Mouse (Mus musculus): Measurements from ENCODE around the gene Dytn.
"Not testable (repeated sequence)": the region's sequence is repeated elsewhere in the genome, so short reads cannot be mapped to it uniquely, and the experiment has no call there.

Dytn gene

DNA sequence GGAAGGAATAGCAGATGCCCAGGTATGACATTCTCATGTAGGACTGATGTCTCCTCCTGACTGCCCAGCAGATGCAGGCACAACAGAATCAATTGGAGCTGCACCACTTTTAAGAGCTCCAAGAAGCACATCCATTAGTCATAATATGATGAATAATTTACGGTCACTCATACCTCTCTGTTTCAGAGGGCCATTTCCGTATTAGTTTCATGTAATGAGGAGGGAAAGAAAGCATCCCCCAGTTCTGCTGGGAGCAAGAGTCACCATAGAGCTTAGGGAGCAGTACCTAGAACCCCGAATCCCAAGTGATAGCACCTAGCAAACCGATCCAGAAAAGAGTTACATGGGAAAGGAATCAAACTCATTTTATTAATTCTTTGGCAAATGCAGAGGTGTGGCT lies at the start of gene Dytn:
Gene Dytn, minus strand, starts transcription at position 101 of the 400 bp plus-strand sequence.
- CTCF ChIA-PET = interaction anchor here in 1 of 4 experiments (0.6 kb wide), 1 partner anchor 139 kb away, joined by 3 read pairs; no protein-coding TSS in a partner anchor
- POLR2A ChIA-PET = interaction anchor here in 1 of 4 experiments (0.7 kb wide), 1 partner anchor 533 kb away, joined by 3 read pairs; no protein-coding TSS in a partner anchor

DNA sequence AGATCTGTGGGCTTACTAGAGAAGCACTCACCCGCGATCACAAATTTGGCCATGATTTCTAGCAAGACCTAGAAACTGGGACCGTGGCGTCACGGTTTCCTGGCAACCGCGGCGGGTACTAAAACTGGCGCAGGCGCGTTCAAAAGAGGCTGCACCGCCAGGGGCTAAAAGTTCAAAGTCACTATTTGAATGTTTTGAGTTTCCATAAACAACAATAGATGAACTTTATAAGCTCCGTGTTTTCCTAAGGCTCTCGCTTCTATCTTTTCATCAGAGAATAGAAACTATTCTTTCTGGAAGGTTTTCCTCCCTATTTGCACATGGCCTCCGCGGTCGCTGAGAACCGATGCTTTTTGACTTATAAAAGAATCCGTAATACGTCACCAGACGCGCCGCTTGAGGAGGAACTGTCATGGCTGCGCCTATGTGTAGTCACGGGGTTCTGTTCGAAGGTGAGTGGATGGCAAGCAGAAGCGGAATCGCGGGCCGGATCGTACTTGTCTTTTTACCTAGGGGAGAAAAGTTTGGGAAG lies 43.6 kb upstream of the Dytn start, which contains the start of the genes Mdh1b and Fastkd2:
Gene Mdh1b, minus strand, starts transcription at position 79 of the 532 bp plus-strand sequence.
Gene Fastkd2, plus strand, starts transcription at position 375 of the 532 bp plus-strand sequence.
- ChIA-PET POLR2A (interaction anchor here in 1 of 4 experiments (1.2 to 1.8 kb wide), 5 partner anchors 9 to 802 kb away, joined by 3 to 12 read pairs (median 5); partner anchors contain the start of gene Creb1), CTCF (no interaction called here)

DNA sequence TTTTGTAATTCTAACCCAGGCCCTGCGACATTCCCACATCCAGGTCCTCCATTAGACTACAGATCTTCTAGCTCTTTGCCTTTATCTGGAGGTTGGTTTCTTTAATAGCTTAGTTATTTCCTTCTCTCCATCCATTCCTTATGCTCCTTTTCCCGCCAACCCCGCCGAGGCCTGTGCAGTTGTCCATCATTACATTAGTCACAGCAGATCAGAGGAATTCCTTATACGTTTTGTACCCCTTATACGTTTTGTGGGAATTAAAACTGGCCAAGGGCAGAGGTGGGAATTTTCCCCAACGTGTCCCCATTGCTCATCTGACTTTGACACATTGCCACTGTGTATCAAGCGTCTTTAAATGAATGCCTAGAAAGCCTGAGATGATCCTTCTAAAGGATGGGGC lies 43.1 kb upstream of the Dytn start:
- POLR2A ChIA-PET = interaction anchor here in 1 of 4 experiments (1.2 to 1.8 kb wide), 5 partner anchors 9 to 803 kb away, joined by 3 to 12 read pairs (median 5); partner anchors contain the start of gene Creb1

DNA sequence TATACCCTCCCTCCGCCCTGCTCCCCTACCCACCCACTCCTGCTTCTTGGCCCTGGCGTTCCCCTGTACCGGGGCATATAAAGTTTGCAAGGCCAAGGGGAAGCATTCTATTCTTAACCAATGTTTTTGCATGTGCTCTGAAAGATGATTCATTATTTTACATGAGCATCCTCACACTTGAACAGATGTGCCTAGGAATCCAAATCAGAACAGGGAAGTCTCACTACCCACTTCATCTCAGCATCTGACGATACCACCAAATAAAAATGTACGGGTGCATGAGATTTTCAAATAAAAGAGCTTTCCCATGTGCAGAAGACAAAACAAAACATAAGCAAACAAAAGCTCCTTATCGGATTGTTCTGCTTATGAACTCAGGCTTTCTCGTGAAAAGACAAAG lies 33.4 kb upstream of the Dytn start:
- ChIA-PET CTCF (no interaction called here), POLR2A (no interaction called here)

More for the DNA sequence above, 43.1 kb upstream of the Dytn start:
- CTCF ChIA-PET = no interaction called here

DNA sequence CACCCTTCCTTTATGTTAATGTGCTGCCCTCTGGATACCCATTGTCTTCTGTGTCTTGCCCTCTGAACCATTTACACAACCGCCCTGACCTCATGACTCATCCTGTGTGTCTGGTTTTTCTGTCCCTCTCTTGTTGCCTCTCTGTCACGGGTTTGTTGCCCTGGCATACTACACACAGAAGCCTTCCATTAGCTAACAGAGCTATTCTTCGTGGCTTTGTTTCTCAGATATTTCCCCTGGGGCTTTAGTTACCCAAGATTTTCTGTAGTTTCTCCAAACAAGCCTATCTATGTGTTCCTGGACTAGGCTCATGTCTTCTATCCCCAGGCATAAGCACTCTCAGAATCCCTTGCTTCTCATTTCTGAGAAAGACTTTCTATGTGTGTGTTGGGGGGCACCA lies 22.1 kb upstream of the Dytn start:
- POLR2A ChIA-PET = no interaction called here
- CTCF ChIA-PET = no interaction called here

DNA sequence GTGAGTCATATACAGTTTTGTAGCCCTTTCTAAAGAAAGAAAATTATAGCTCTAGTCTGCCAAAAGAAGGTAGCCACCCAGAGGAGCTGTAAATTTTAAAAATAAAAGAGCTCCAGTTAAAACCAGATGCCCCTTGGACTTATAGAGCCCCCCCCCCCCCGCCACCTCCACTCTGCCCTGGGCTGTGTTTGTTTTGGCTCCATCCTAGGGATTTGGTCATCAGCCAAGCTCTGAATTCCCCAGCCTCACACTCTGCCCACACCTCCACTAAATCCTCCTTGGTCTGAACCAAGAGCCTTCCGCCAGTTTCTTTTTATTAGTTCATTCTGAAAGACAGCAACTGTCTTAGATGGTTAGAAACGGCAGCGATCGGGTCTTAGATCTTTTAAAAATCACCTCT lies 19.0 kb upstream of the Dytn start:
- ChIA-PET CTCF (interaction anchor here in 1 of 4 experiments (0.6 kb wide), 1 partner anchor 37 kb away, joined by 3 read pairs; no protein-coding TSS in a partner anchor), POLR2A (interaction anchor here in 2 of 4 experiments (0.5 to 1.4 kb wide), 5 partner anchors 16 to 1603 kb away, joined by 3 to 14 read pairs (median 3); no protein-coding TSS in a partner anchor)

DNA sequence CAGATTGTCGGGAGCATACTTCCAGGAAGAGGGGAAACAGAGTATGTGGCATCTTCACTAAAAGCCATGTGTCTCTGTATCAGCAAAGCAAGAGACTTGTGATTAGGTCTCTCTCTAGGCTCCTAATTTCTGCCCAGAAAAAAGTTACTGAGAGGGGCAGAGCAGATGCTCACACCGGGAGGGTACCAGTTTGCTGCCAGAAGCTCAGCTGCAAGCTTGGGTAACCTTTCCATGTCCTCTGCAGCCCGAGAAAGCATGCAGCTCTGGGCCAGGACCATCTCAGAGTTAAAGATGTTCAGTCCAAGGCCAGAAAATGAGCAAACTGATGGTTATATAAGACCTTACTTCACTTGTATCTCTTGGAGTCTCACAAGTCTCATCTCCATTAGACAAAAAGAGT lies 10.1 kb upstream of the Dytn start:
- CTCF ChIA-PET = no interaction called here

DNA sequence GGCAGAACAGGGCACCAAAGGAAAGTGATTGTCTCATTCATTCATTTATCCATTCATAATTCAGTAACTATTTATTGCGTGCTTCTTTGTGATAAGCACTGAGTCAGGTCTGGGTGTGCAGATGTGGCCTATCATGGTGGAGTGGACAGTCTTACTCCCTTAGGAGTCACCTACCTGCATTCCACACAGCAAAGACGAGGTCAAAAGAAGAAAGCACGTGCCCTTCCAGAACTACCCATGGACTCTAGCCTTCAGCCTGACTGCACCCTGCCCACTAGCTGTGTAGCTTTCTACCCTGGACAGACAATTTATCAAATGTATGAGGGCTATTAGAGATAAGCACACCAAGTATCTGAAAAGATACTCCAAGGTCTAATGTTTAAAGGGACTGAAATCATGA lies 10.8 kb downstream of the Dytn start:
- ChIA-PET CTCF (no interaction called here), POLR2A (no interaction called here)

More for the DNA sequence above, 10.1 kb upstream of the Dytn start:
- POLR2A ChIA-PET = no interaction called here

DNA sequence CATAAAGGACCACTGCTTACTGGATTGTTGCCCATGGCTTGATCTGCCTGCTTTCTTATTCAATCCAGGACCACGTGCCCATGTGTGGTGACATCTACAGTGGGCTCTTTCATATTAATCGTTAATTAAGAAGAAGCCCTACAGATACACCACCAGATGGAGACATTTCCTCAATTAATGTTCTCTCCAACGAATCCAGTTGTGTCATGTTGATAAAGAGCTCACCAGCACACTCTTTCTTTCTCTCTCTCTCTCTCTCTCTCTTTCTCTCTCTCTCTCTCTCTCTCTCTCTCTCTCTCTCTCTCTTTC lies 17.9 kb downstream of the Dytn start:
- ChIA-PET CTCF (interaction anchor here (0.5 to 1.2 kb wide), 14 partner anchors 9 to 1006 kb away, joined by 3 to 6 read pairs (median 3); partner anchors contain the start of gene Klf7 (in 1 of the 4)), POLR2A (interaction anchor here in 2 of 4 experiments (0.5 to 1.9 kb wide), 3 partner anchors 73 to 789 kb away, joined by 3 to 8 read pairs (median 3); partner anchors contain the start of gene Klf7 (in 1 of the 2))

DNA sequence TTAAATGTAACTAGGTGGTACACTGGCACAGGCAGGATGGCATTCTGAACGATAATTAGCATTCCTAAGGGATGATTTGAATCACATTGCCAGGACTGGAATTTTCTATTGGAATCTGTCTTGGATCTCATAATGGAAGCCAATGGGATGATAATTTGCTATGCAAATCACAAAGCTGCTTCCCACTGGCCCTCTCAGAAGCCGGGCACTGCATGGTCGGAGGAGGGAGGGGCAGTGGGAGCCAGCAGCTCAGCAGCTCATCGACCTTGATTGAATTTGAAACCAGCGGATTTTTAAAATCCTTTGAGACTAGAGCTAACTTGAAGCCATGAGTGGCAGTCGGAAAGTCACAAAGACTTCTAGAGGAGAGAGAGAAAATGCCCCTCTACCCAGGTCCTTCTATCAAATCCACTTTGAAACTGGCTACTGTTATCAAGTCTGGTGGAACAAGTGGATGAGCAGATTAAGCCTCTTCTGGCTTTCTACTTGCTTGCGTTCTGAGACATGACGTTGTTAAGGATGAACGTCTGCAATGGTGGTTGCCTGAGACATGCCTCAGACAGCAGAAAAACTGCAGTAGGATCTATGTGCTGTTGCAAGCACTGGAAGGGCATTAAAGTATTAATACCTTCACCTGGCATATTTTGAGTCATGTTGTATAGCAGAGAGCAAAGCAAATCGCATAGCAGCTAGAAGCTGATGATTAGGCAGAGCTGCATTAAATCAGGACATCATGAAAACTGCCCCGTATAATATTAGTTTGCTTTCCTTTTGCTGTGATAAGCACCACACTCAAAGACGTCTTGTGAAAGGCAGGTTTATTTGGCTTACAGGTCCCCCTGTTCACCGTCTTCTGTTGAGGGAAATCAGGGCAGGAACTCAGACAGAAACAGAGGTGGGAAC lies 18.5 kb downstream of the Dytn start:
- CTCF ChIA-PET = interaction anchor here in 3 of 4 experiments (0.6 to 1.5 kb wide), 6 partner anchors 9 to 1007 kb away, joined by 3 to 7 read pairs (median 3); no protein-coding TSS in a partner anchor
- POLR2A ChIA-PET = interaction anchor here in 3 of 4 experiments (0.7 to 1.9 kb wide), 9 partner anchors 454 to 1022 kb away, joined by 3 to 8 read pairs (median 3); partner anchors contain the start of genes Klf7 (in 3 of the 3), Ccnyl1 (in 2 of the 3) and Creb1 (in 1 of the 3)

DNA sequence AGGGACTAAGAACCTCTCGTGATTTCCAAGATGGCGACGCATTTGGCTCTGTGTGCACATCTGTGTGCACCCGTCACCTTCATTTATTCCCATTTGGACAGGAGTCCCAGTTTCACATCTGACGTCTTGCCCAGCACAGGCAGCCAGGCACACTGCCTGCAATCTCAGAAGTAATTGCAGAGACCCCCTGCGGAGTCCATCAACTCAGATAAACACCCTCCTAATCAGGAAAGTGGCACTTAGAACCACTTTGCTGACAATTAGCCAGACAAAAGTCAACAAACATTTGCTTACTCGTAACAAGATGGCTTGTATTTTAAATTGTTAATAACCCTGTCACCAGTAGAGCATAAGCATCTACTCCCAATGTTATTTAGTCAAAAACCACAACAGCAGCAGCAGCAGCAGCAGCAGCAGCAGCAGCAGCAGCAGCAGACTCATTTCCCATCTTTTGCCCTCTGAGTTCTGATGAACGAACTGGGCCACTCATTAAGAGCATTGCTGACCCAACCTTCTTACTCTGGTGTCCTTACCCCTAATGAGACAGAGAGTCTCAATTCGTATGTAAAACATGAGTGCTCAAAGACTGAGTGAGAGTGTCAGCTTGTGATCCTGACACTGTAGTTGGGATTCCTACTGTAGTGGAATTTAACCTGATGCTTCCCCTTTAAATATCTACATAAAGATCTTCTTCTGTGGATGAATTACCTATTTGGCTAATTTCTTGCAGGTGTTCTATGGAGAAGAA lies 19.4 kb downstream of the Dytn start:
- ChIA-PET POLR2A (interaction anchor here in 3 of 4 experiments (0.6 to 1.9 kb wide), 9 partner anchors 454 to 1023 kb away, joined by 3 to 8 read pairs (median 3); partner anchors contain the start of genes Klf7 (in 3 of the 3), Ccnyl1 (in 2 of the 3) and Creb1 (in 1 of the 3)), CTCF (interaction anchor here in 3 of 4 experiments (0.6 to 1.5 kb wide), 4 partner anchors 8 to 434 kb away, joined by 3 to 7 read pairs (median 3); no protein-coding TSS in a partner anchor)

DNA sequence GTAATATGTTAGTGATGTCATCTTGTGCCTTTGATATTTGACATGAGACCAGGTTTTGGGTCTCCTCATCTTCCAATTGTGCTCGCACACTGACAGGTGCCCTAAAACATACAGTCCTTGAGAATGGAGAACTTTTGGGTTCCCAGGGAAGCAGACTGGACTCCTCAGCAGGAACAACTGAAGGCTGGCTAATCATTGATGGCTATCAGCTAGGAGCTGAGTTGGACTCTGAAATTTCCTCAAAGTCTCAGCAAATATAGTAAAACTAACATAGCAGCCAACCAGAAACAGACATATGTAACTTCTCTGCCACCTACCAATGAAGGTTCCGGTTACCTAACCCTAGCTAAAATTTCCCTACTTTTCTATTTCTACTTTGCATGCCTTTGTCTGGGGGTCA lies 20.6 kb downstream of the Dytn start:
- CTCF ChIA-PET = no interaction called here
- POLR2A ChIA-PET = interaction anchor here in 2 of 4 experiments (0.5 to 0.7 kb wide), 2 partner anchors 554 to 792 kb away, joined by 3 read pairs; no protein-coding TSS in a partner anchor

DNA sequence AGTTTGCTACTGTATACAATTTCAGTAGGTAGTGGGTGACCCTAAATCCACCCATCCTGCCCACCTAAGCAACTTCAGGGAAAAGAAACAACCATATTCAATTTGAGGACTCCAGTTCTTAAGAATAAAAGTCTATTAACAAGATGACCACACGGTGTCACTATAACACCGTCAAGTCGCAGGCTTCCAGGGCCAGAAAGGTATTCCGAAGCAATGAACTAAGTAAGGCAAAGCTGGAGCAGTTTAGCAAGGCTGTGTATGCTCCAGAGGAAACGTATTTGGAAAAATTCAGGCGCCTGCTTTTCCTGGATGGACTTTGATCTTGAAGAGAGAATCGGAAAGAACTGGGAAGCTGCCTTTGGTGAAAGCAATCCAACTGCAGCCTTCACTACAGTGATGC lies 27.1 kb downstream of the Dytn start:
- CTCF ChIA-PET = interaction anchor here (0.6 to 1.5 kb wide), 13 partner anchors 8 to 1454 kb away, joined by 3 to 7 read pairs (median 3); no protein-coding TSS in a partner anchor
- POLR2A ChIA-PET = no interaction called here

DNA sequence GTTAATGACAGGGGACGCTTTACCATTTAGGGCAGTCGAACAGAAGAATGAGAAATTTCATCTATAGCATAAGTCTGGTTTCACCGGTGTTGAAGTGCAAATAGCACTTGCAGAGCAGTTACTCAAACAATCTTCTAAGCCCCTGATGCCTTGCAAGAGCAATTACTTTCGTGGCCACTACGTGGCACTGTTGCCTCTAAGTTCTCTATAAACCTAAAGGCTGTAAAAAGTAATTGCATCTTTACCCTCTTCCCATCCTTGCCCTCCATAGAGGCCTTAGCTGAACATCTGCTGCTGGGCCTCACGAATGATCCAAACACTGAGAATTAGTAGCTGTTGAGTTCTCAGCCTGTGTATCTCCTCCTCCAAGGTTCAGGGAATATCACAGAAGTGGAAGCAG lies 28.7 kb downstream of the Dytn start:
- ChIA-PET POLR2A (no interaction called here), CTCF (interaction anchor here in 1 of 4 experiments (0.8 kb wide), 1 partner anchor 836 kb away, joined by 3 read pairs; no protein-coding TSS in a partner anchor)

DNA sequence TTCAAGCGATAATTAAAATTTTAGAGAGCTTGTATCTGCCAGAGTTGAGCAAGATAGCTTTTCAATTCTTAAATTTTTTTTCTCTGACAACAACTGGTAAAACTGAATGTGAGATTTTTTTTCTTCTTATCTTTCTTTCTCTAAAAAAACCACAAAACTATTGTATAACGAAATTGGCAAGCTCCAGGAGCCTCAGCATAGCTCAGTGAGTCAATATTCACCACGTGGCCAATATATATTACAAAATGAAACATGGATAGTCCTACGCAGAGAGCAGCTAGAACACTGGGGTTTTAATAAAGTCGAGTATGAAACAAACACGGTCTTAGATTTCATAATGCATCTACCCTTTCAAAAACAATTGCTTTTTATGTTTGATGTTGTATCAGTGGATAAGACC lies 46.8 kb downstream of the Dytn start:
- CTCF ChIA-PET = no interaction called here

DNA sequence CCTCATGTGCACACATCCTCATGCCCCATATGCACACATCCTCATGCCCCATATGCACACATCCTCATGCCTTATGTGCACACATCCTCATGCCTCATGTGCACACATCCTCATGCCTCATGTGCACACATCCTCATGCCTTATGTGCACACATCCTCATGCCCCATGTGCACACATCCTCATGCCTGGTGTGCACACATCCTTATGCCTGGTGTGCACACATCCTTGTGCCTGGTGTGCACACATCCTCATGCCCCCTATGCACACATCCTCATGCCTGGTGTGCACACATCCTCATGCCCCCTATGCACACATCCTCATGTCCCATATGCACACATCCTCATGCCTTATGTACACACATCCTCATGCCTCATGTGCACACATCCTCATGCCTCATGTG lies 56.3 kb downstream of the Dytn start:
- CTCF ChIA-PET, POLR2A ChIA-PET: not testable (repeated sequence)

More for the DNA sequence above, 46.8 kb downstream of the Dytn start:
- POLR2A ChIA-PET = no interaction called here

DNA sequence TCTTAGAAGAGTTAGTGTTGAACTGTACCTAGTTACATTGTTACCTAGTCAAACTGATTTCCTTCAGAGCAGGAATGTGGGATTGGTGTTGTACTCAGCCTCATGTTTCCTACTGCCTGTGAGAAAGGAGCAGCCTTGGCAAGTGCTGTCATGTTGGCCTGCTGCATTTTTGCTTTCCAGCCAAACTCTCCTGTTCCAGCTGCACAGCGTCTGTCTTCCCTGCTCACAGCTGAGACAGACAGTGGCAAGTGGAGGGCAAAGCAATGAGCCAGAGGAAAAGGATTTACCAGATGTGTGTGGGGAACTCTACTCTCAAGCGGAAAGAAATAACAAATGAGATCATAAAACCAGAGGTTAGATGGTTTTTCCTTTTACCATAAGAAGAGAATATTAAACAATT lies 58.5 kb downstream of the Dytn start:
- ChIA-PET CTCF (no interaction called here), POLR2A (no interaction called here)

DNA sequence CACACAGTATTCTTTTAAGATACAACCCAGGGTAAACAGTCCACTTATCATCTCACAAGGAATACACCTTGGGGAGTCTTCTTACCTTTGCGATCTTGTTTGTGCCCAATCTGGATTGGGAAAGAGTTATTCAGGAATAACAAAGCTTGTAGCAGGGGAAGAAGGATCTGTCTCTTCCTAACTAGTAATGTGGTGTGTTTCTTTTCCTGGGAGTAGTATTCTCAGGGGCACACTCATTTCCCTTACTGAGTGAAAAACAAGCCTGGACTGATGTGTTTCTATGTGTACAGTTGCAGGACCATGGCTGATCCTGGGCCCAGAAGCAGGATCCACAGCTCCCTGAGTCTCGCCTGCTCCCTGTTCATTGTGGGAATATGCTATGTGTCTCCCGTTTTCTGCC lies 71.1 kb downstream of the Dytn start, which contains the start of gene Gm39653:
Gene Gm39653, plus strand, starts transcription at position 301 of the 400 bp plus-strand sequence.
- ChIA-PET POLR2A (no interaction called here), CTCF (no interaction called here)

DNA sequence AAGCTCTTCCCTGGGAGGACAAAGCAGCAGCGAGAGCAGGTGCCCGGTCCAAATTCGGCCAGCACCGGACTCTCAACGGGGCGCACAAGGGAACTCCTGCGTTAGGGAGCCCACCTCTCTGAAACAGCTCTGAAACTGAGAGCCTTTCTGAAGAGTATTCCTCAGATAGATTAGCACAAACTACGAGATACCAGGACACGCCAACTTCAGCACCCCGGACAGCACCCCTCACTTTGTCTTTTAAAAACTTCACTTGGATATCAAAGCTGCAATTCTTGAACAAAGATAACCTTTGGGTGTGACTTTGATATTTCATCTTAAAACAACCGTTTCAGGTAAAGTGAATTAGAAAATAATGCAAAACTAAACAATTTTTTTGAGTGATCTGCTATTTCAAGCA lies 72.1 kb downstream of the Dytn start:
- ChIA-PET CTCF (interaction anchor here in 1 of 4 experiments (1.1 kb wide), 1 partner anchor 211 kb away, joined by 5 read pairs; no protein-coding TSS in a partner anchor), POLR2A (no interaction called here)

Data from embryonic stem cell, embryonic (primary cell).